Mouse (Mus musculus): Measurements from ENCODE around the gene Mgat4e. TPM values are rescaled to one million over a fixed set of nuclear protein-coding genes. Genes with fewer than 3 reads are reported as not detected.
"Not testable (repeated sequence)": the region's sequence is repeated elsewhere in the genome, so short reads cannot be mapped to it uniquely, and the experiment has no call there.

Mgat4e gene
- polyA plus RNA-seq, 1 experiment from 2014 or later: not detected

DNA sequence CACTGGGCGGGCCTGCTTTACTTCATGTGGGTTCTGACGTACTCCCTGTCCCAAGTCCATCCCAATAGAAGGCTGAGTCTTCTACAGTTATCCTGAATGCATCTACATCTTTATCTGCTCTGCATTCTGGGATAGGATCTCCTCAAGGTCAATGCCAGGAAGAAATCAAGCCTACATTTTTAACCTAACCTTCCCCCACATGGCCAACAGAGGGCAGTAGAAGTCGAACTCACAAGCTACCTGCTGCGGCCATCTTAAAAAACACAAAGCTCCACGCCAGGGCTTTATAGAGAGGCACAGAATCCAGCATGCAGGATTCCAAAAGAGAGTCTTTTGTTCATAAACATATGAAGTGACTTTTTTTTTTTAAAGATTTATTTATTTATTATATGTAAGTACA lies 25.1 kb downstream of the Mgat4e start:
- Histone ChIP-seq H3K4me2 (ENCODE audit: low read depth, low read length, severe bottlenecking) (no peak overlapping the region), H3K27ac (ENCODE audit: low read depth, low read length) (no peak overlapping the region), H3K36me3 (ENCODE audit: control insufficient read depth, insufficient read depth, low read length) (no peaks in the 10 kb centered on the region), H3K27me3 (ENCODE audit: control insufficient read depth, insufficient read depth, low read length) (no peaks in the 10 kb centered on the region), H3K9ac (ENCODE audit: low read length) (no peak overlapping the region), H3K9me3 (ENCODE audit: control insufficient read depth, low read length) (no peaks in the 10 kb centered on the region), H3K4me3 (ENCODE audit: low read depth, low read length) (no peak overlapping the region), H3K4me1 (replicated peaks; ENCODE audit: control insufficient read depth, insufficient read depth, low read length) (no peaks in the 10 kb centered on the region)
- no peak for DNase-seq (ENCODE audit: low spot score)
- 69% methylated on average over 5 of the region's 5 CpGs for WGBS
- no peak for ATAC-seq (replicated peaks; ENCODE audit: low FRiP score)

DNA sequence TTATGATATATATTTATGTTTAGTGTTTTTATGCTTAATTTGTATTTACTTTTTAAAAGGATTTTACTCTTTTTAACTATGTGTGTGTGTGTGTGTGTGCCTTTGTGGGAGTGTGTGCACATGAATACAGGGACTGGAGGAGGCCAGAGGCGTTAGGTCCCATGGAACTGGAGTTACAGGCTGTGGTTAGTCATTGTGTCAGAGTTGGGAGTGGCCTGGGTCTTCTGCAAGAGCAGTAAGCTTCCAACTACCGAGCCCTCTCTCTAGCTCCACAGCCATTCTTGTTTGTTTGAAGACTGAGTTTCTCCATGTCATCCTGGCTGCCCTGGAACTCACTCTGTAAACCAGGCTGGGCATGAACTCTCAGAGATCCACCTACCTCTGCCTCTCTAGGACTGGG lies 27.2 kb downstream of the Mgat4e start:
- Histone ChIP-seq H3K4me1 (replicated peaks; ENCODE audit: control insufficient read depth, insufficient read depth, low read length) (no peaks in the 10 kb centered on the region), H3K36me3 (ENCODE audit: control insufficient read depth, insufficient read depth, low read length) (no peaks in the 10 kb centered on the region), H3K27ac (ENCODE audit: low read depth, low read length) (no peak overlapping the region), H3K27me3 (ENCODE audit: control insufficient read depth, insufficient read depth, low read length) (no peaks in the 10 kb centered on the region), H3K4me2 (ENCODE audit: low read depth, low read length, severe bottlenecking) (no peak overlapping the region), H3K4me3 (ENCODE audit: low read depth, low read length) (no peak overlapping the region), H3K9me3 (ENCODE audit: control insufficient read depth, low read length) (no peaks in the 10 kb centered on the region), H3K9ac (ENCODE audit: low read length) (no peak overlapping the region)
- 53% methylated on average over 2 of the region's 2 CpGs for WGBS
- no peak for DNase-seq (ENCODE audit: low spot score)
- no peak for ATAC-seq (replicated peaks; ENCODE audit: low FRiP score)

DNA sequence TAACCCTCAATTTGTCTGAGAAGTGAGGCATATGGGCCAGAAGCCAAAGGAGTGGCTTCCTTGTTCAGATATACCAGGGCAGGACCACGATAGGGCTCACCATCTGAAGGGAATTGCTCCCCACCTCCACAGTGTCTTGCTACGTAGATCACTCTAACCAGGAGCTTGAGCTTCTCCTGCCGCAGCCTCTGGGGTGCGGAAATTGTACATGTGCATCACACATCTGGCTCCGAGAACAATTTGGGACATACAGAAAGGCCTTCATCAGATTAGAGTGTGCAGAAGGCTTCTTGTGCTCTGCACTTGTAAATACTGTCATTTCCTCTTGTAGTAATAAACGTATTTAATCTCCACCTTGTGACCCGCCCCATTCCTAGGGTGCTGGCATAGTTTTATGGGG lies 28.3 kb downstream of the Mgat4e start:
- H3K4me2 ChIP-seq (ENCODE audit: low read depth, low read length, severe bottlenecking): no peak overlapping the region
- no peaks in the 10 kb centered on the region for H3K9me3 ChIP-seq (ENCODE audit: control insufficient read depth, low read length)
- WGBS: 80% methylated on average over 7 of the region's 7 CpGs
- no peak overlapping the region for H3K9ac ChIP-seq (ENCODE audit: low read length)
- H3K36me3 ChIP-seq (ENCODE audit: control insufficient read depth, insufficient read depth, low read length): no peaks in the 10 kb centered on the region
- DNase-seq (ENCODE audit: low spot score): no peak
- no peak for ATAC-seq (replicated peaks; ENCODE audit: low FRiP score)
- no peak overlapping the region for H3K27ac ChIP-seq (ENCODE audit: low read depth, low read length)
- peaks cover 4% of the 10 kb centered on the region; the same call in 1 of the 2 replicates for H3K4me1 ChIP-seq (replicated peaks; ENCODE audit: control insufficient read depth, insufficient read depth, low read length)
- H3K27me3 ChIP-seq (ENCODE audit: control insufficient read depth, insufficient read depth, low read length): no peaks in the 10 kb centered on the region
- no peak overlapping the region for H3K4me3 ChIP-seq (ENCODE audit: low read depth, low read length)

DNA sequence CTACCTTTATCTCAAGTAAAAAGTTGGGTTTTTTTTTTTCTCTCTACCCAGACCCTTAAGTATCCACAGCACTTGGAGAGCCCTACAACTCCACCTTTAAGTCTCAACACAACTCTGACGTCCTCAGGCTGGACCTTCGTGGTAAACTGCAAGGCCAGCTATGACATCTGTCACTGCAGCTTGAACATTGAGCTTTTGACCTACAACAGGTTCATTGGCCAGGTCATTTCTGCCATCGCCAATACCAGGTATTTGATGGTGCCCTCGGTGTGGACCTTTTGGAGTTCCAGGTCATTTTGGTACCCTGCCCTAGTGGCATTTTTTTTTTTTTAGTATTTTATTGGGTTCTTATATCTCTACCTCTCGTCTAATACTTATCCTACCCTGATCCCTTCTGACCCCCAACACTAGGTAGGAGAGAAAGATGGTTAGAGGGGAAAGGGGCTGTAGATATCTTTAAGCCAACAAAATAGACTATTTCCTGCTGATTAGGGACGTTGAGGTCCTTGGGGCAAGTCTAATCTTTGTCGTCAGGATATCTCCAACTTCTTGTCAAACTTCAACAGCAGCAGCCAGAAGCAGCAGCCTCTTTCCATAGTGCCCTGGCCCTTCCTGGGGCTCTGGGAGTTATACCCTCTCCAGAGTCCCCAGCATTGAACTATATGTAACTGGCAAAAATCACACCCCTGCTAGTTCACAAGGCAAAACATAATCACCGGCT lies 29.3 kb downstream of the Mgat4e start:
- H3K27me3 ChIP-seq (ENCODE audit: control insufficient read depth, insufficient read depth, low read length): no peaks in the 10 kb centered on the region
- no peak overlapping the region for H3K4me2 ChIP-seq (ENCODE audit: low read depth, low read length, severe bottlenecking)
- H3K9ac ChIP-seq (ENCODE audit: low read length): no peak overlapping the region
- 84% methylated on average over 8 of the region's 8 CpGs for WGBS
- no peak overlapping the region for H3K27ac ChIP-seq (ENCODE audit: low read depth, low read length)
- ATAC-seq (replicated peaks; ENCODE audit: low FRiP score) (no peak), DNase-seq (ENCODE audit: low spot score) (no peak)
- H3K4me3 ChIP-seq (ENCODE audit: low read depth, low read length): no peak overlapping the region
- no peaks in the 10 kb centered on the region for H3K9me3 ChIP-seq (ENCODE audit: control insufficient read depth, low read length)
- no peaks in the 10 kb centered on the region for H3K36me3 ChIP-seq (ENCODE audit: control insufficient read depth, insufficient read depth, low read length)
- H3K4me1 ChIP-seq (replicated peaks; ENCODE audit: control insufficient read depth, insufficient read depth, low read length): peaks cover 4% of the 10 kb centered on the region; the same call in 1 of the 2 replicates

DNA sequence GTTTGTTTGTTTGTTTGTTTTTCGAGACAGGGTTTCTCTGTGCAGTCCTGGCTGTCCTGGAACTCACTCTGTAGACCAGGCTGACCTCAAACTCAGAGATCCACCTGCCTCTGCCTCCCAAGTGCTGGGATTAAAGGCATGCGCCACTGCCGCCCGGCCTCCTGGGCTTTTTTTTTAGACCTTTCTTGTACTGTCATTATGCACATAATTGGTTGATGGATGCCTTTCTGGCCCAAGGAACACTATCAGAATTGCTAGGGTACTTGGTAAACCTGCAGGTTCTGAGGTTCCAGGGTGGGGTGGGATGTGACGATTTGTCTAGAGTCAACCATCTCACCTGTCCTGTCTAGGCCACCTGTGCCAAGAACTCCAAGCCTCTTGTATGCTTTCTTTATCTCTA lies 30.3 kb downstream of the Mgat4e start:
- not testable (repeated sequence) for H3K4me2 ChIP-seq (ENCODE audit: low read depth, low read length, severe bottlenecking); H3K36me3 ChIP-seq (ENCODE audit: control insufficient read depth, insufficient read depth, low read length); H3K27ac ChIP-seq (ENCODE audit: low read depth, low read length); H3K4me3 ChIP-seq (ENCODE audit: low read depth, low read length); H3K27me3 ChIP-seq (ENCODE audit: control insufficient read depth, insufficient read depth, low read length); DNase-seq (ENCODE audit: low spot score); H3K9me3 ChIP-seq (ENCODE audit: control insufficient read depth, low read length); H3K9ac ChIP-seq (ENCODE audit: low read length); ATAC-seq (replicated peaks; ENCODE audit: low FRiP score); H3K4me1 ChIP-seq (replicated peaks; ENCODE audit: control insufficient read depth, insufficient read depth, low read length)
- WGBS: 92% methylated on average over 5 of the region's 5 CpGs

DNA sequence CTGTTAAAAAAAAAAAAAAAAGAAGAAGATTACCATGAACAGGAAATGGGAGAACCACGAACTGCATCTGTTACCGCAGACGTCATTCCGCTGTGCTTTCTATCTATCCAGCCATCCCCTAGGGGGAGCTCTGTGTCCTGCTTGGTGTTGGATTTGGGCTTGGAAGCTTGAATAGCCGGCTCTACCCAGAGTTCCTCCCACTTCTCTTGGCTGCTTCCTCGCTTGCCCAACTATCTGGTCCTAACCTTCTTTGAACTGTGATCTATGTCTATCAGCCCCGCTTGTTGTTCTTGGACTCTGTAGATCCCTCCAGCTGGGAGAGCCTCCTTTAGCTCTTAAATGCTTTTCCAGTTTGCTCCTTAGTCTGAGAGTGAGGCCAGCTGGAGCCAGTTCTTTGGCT lies 30.8 kb downstream of the Mgat4e start:
- DNase-seq (ENCODE audit: low spot score) (peak; percentile 77), ATAC-seq (replicated peaks; ENCODE audit: low FRiP score) (no peak)
- Histone ChIP-seq H3K4me3 (ENCODE audit: low read depth, low read length) (no peak overlapping the region), H3K4me2 (ENCODE audit: low read depth, low read length, severe bottlenecking) (no peak overlapping the region), H3K9ac (ENCODE audit: low read length) (no peak overlapping the region), H3K27me3 (ENCODE audit: control insufficient read depth, insufficient read depth, low read length) (no peaks in the 10 kb centered on the region; the same call in 1 of the 2 replicates), H3K36me3 (ENCODE audit: control insufficient read depth, insufficient read depth, low read length) (no peaks in the 10 kb centered on the region), H3K27ac (ENCODE audit: low read depth, low read length) (no peak overlapping the region), H3K9me3 (ENCODE audit: control insufficient read depth, low read length) (no peaks in the 10 kb centered on the region), H3K4me1 (replicated peaks; ENCODE audit: control insufficient read depth, insufficient read depth, low read length) (peaks cover 4% of the 10 kb centered on the region; the same call in 1 of the 2 replicates)
- 20% methylated on average over 7 of the region's 7 CpGs for WGBS

DNA sequence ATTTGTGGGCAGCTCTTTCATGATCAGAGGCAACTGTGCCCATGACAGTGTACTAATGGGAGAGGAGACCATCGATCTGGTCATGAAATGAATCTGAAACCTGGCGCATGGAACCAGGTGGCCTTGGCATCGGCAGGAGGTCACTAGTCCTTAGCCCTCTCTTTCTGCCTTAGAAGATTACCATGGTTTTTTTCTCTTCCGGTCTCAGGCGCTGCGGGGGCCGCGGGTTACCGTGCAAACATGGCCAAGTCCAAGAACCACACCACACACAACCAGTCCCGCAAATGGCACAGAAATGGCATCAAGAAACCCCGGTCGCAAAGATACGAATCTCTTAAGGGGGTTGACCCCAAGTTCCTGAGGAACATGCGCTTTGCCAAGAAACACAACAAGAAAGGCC lies 31.6 kb downstream of the Mgat4e start:
- ATAC-seq (replicated peaks; ENCODE audit: low FRiP score); H3K27ac ChIP-seq (ENCODE audit: low read depth, low read length); H3K9ac ChIP-seq (ENCODE audit: low read length); DNase-seq (ENCODE audit: low spot score); H3K9me3 ChIP-seq (ENCODE audit: control insufficient read depth, low read length); H3K27me3 ChIP-seq (ENCODE audit: control insufficient read depth, insufficient read depth, low read length); H3K4me2 ChIP-seq (ENCODE audit: low read depth, low read length, severe bottlenecking); H3K4me3 ChIP-seq (ENCODE audit: low read depth, low read length); H3K36me3 ChIP-seq (ENCODE audit: control insufficient read depth, insufficient read depth, low read length): not testable (repeated sequence)
- 98% methylated on average over 14 of the region's 14 CpGs for WGBS
- H3K4me1 ChIP-seq (replicated peaks; ENCODE audit: control insufficient read depth, insufficient read depth, low read length): peaks cover 11% of the 10 kb centered on the region; the same call in 1 of the 2 replicates

DNA sequence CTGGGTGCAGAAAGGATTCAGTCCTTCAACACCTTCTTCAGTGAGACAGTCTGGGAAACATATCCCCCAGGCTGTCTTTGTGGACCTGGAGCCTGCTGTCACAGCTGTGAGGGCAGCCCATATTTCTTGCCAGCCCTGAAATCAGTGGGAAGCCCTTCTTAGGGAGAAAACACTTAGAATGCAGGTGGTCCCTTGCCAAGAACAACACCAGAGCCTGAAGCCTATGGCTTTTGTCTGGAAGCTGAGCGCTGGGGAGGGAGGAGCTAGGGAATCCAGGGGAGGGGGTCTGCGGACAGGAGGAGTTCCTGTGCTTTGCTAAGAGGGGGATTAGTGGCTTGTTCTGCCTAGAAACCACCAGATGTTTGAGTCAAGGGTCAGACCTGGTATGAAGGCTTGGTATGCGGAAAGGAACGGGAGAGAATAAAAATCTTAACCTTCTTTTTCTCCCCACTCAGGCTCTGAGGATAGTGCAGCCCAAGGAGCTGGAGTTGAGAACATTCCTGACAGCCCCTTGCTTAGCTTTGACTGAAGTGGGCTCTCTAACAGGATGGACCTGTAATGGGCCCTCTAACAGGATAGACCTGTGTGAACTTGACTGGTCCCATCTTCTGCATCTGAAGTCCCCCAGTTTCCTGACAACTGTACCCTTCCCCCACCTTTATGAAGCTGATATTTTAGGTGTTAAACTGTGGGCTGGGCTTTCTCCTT lies 32.8 kb downstream of the Mgat4e start:
- DNase-seq (ENCODE audit: low spot score) (peak; percentile 58), ATAC-seq (replicated peaks; ENCODE audit: low FRiP score) (no peak)
- H3K4me2 ChIP-seq (ENCODE audit: low read depth, low read length, severe bottlenecking): no peak overlapping the region
- H3K4me3 ChIP-seq (ENCODE audit: low read depth, low read length): no peak overlapping the region
- peaks cover 13% of the 10 kb centered on the region; the same call in 1 of the 2 replicates for H3K4me1 ChIP-seq (replicated peaks; ENCODE audit: control insufficient read depth, insufficient read depth, low read length)
- H3K27me3 ChIP-seq (ENCODE audit: control insufficient read depth, insufficient read depth, low read length): peaks cover 8% of the 10 kb centered on the region; the same call in 1 of the 2 replicates
- no peak overlapping the region for H3K9ac ChIP-seq (ENCODE audit: low read length)
- no peak overlapping the region for H3K27ac ChIP-seq (ENCODE audit: low read depth, low read length)
- 5% methylated on average over 4 of the region's 4 CpGs for WGBS
- no peaks in the 10 kb centered on the region for H3K36me3 ChIP-seq (ENCODE audit: control insufficient read depth, insufficient read depth, low read length)
- H3K9me3 ChIP-seq (ENCODE audit: control insufficient read depth, low read length): no peaks in the 10 kb centered on the region
